Mouse (Mus musculus) layer of hippocampus, adult 9-11 months (tissue): ENCODE measurements around the gene Cnr2.
A peak's percentile ranks its signal among the peaks of the same experiment; 100 is the strongest.

Experiments
- DNase-seq: peaks from one replicate; pipeline ENCODE4 v3.0.0; 2022

Gene Cnr2

GRCm38 (mm10) chr4:135895071-135895571 lies at the start of gene Cnr2:
Cnr2 (plus strand) TSS chr4:135895394.
- no peak for DNase-seq

DNA sequence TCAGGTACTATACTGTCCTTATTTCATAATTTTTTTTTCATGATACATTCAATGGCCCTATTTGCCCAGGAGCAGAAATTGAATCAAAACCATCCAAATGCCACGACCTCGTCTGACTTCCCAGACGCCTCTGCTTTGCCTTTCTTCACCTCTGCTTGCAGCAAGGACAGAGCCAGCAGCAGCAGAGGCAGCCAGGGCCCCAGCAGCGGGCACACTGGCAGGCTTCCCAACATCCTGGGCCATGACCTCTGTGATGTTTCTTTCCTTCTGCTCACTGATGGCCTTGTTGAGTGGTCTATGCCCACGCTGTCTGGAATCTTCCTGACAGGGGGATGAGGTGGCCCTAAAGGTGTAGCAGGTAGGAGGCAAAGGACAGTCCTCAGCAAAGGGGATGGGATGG lies 47.6 kb upstream of the Cnr2 start:
- DNase-seq, result no peak

- peak; percentile 87 for DNase-seq
These were observed 44.6 kb upstream of the Cnr2 start for GRCm38 (mm10) chr4:135850411-135851095.

GRCm38 (mm10) chr4:135851942-135852341 lies 43.3 kb upstream of the Cnr2 start:
- no peak for DNase-seq

- DNase-seq, result peak; percentile 74
These were observed 41.1 kb upstream of the Cnr2 start for GRCm38 (mm10) chr4:135853987-135854546.

- no peak for DNase-seq
These were observed 40.6 kb upstream of the Cnr2 start for GRCm38 (mm10) chr4:135854630-135855029.

DNA sequence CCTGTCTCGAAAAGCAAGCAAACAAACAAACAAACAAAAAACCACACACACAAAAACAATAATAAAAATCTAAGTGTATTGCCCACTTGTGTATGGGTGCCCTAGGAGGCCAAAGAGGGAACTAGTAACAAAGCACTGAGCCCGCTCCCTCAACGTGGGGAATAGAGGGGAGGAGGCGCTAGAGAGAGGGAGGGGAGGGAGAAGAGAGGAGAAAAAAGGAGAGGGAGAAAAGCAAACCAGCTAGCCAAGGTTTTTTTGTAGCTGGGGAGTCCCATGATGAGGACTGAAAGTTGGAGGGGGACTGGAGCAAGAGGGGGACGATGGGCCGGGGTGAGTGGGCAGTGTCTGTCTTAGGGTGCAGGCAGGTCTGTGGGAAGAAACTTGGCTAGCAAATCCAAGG lies 40.1 kb upstream of the Cnr2 start:
- no peak for DNase-seq

GRCm38 (mm10) chr4:135855536-135856222 lies 39.5 kb upstream of the Cnr2 start, which contains the start of gene Srsf10:
Srsf10 (plus strand) TSS chr4:135855747.
- peak; percentile 96 for DNase-seq

GRCm38 (mm10) chr4:135856223-135857091 lies 38.7 kb upstream of the Cnr2 start:
- peak; percentile 58 for DNase-seq

DNA sequence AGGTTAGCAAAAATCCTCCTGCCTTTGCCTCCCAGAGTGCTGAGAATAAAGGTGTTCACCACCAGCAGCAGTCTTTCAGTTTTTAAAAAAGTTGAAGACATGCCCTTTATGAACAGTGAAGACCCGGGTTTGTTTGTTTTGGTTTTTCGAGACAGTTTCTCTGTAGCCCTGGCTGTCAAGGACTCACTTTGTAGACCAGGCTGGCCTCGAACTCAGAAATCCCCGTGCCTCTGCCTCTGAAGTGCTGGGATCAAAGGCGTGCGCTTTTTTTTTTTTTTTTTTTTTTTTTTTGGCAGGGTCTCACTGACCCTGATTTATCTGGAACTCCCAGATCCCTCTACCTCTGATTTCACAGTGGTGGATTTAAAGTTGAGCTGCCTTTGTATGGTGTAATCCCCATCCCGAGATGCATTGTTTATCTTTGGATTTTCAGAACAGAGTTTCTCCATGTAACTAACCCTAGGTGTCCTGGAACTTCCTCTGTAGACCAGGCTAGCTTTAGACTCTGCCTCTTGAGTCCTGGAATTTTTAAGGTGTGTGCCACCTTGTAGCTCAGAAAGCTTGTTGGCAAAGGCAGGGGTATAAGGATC lies 37.5 kb upstream of the Cnr2 start:
- no peak for DNase-seq

DNA sequence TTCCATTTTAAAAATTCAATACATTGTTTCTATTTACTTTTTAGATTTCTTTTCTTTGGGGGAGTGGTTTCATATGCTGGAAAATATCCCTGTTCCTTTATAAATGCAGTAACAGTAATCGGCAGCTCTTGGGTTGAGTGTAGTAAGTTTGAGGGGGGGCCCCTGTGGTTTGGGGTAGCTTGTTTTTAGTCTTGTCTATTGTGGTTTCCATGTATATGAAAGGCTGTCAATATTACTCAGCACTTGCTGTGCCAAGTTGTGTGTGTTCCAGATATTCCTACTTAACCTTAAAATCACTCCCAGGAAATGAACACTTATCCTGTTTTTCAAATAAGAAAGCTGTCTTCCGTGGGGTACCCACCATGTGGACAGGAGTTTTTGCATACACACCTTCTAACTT lies 26.2 kb upstream of the Cnr2 start:
- no peak for DNase-seq

DNA sequence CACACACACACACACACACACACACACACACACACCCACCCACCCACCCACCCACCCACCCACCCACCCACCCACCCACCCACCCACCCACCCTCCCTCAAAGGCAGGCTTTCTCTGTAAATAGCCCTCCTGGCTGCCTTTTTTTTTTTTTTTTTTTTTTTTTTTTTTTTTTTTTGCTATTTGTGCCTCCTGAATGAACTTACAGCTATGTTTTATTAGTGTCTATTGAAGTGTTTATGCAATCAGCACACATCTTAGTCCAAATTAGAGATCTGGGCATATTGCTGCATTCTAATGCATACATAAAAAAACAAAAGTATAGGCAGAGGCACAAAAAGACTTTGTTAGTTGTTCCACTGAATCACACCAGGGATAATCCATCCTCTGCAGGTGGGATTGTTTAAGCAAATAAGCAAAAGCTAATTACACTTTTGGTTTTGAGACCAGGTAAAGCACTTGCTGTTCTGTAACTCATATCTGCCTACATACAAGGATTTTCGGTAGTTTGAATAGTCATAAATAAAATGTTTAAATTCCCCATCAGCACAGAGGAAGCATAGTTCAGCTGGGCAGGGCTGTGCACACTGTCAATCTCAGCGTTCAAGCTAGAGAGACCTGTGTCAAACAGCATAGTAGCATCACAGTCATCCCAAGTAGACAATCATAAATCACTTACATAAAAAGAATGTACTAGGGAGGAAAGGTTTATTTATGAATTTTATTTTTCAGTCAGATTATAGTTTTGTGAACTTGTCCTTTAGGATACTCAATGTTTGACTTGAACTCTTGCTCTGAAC lies 24.8 kb upstream of the Cnr2 start:
- DNase-seq, result no peak

DNA sequence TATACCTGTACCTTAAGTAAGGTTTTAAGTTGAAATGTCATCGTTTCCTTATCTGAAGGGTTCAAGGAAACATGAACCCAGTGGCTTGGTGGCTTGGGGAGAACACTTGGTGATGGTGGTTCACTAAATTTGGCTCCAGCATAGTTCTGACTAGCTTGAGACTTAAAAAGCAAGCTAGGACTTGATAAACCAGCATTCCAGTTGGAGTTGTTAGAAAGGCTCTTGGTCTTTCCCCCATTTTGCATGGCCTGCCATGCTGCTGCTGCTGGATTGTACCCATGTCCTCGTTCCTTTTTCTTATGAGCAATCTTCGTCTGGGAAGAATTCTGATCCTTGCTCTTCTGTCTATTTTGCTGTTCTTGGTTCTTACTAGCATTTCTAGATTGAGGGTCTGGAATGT lies 23.2 kb upstream of the Cnr2 start:
- no peak for DNase-seq

DNA sequence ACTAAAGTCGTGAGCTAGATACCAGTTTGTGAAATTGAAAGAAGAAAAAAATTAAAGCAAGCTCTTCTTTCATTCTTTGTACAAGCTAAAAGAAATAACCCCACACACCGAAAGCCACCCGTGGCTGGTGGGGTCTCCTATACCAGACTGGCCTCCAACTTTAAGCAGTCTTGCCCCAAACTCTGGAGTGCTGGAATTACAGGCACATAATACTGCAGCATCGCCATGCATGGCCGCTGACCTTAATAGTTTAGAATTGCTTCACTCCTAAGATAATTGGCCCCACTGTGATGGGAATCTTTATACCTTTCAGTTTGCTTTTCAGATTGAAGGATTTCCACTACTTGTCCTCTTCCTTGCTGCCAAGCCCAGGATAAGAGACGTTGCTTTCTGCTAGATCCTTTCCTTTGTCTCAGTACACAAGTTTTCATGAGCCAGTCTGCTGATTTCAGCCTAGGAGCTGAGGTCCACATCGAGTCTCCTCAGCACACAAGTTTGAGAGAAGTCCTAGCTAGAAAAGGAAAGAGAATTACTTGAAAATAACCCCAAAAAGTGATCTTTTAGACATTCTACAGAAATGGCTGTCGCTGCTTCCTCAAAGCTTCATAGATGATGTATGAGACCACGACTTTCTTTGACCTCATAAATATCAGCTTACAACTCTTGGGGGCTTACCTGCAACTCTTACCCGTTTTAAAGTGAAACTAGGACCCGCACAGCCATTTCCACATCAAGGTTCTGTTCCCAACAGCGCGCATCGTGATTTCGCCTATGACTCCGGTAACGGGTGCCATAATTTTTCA lies 22.4 kb upstream of the Cnr2 start:
- DNase-seq, result no peak

- DNase-seq, result peak; percentile 94
These were observed 21.5 kb upstream of the Cnr2 start, which contains the start of gene Pnrc2 for GRCm38 (mm10) chr4:135873526-135874202. Pnrc2 (minus strand) TSS chr4:135873850.

DNA sequence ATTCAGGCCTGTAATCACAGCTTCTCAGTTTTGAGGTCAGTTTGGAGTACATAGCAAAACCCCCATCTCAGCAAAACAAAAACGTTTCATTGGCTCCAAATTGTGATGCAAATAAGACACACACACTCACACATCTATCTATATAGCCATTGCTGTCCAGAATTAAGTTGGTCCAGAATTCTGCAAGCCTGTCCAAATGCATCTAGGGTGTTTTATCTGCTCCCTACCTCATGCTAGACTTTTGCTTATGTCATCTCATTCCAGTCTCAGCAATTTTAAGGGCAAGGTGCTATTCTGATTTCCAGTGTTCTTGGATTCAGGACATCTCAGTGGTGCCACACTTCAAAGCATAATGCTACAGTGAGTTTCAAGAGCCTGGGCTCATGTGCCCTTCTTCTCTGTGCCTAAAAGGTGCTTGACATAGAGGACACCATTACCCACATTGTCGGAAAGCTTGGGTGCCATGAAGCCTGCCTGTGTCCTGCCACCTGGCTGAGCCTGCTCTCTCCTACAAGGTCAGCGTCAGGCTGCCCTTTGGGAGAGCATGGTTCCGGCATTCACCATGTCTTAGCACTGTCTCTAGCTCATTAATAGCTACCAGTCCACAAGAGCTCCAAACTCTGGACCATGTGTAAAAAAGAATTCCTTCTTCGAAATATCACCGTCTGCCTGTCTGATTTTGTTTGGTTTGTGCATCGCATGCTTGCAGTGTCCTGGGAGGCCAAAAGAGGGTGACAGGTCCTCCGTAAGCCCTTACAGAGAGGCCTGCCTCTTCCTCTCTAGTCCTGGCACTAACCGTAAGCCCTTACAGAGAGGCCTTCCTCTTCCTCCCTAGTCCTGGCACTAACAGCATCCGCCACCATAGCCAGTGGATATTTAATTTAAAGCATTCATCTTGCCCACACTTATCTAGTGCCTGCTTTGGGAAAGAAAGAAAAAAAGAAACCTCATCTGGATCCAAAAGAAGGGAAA lies 20.3 kb upstream of the Cnr2 start:
- DNase-seq, result no peak

DNA sequence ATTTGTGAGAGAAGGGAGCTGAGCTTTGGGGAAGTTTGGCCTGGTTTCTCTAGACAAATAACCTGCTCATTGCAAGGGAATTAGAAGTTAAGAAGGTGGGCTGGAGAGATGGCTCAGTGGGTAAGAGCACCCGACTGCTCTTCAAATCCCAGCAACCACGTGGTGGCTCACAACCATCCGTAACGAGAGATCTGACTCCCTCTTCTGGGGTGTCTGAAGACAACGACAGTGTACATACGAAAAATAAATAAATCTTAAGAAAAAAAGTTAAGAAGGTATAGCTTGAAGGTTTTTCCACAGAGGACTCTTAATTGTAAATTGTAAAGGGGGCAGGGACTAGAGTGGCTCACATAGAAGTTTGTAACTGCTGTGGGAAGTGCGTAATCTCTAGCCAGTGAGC lies 19.6 kb upstream of the Cnr2 start:
- DNase-seq, result no peak

DNA sequence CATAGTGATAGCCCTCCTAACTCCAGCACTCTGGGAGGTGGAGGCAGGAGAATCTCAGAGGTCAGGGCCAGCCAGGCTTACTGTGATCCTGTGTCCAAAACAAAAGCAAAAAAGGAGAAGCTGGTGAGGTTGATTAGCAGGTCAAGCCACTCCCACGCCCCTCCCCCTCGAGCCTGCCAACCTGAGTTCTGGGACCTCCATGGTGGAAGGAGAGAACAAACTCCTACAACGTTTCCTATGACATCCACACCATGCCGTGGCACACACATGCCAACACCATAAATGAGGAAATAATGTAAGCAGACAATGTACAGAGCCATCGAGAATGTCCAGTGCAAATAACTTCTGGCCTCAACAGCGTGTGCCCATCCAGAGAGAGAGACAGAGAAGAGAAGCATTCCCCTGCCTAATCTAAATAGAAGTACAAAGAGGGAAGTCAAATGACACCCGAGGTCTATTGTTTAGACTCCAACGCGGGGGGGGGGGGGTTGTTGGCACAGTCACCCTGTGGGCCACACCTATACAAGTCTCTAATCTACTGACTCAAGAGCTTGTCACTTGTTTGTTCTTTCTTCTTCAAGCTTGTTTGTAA lies 19.1 kb upstream of the Cnr2 start:
- DNase-seq, result peak; percentile 58
